Mouse (Mus musculus) monocyte, adult 2 months (primary cell): Measurements from ENCODE around the gene Hddc3.

Source experiments
- DNase-seq, 2 experiments: peaks; one replicate each; pipeline ENCODE4 v3.0.0; 2022; ENCODE audit warnings: low spot score in 2 of 2, low read depth in 1 of 2

Hddc3 gene

DNA sequence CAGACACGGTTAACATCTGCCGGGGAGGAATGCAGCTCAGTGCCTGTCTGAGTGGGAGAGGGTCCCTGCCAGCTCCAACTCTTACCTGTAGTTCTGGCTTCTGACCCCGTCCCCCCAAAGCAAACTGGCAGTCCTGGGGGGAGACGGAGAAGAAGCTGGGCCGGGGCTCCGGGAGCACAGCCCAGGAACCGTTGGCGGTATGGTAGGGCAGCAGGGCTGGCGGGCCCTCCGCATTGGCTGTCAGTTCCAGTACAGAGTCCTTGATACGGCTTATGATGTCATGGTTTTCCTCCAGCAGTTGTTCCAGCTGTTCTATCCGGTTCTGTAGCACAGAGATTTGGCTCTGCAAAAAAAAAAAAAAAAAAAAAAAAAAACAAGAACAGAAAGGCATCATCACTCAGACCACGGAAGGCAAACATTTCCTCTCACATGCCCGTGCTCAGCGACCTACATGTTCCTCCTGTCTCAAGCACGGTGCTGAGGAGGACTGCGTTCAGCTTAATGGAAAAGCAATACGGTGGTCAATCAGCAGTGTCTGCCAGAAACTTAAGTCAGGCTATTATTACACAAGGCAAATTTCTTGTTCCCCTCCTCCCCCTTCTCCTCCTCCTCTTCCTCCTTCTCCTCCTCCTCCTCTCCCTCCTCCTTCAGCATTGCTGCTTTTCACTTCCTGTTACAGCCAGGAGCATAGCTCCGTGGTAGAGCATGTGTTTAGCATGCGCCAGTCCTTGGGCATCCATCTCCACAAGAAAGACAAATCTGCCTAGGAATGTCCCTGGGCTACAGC lies 25.9 kb downstream of the Hddc3 start:
- no peak for DNase-seq

DNA sequence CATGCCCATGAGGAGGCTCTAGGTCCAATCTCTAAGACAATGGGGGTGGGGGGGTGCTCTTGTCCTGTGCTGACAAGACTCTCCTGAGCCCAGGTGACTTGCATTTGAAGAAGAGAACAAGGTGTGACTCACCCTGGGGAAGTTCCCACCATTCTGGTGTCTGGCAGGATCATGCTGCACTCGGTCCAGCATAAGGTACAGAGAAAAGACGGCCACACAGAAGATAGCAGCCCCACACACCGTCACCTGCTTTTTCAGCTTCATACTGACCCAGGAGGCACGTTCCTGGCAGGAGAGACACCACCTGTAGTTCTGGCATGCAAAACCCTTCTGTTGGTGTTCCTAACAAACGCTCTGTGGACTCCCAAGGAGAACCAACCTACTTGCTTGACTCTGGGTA lies 26.6 kb downstream of the Hddc3 start:
- no peak for DNase-seq

GRCm38 (mm10) chr7:80369967-80370431 lies 27.1 kb downstream of the Hddc3 start:
- DNase-seq = no peak

DNA sequence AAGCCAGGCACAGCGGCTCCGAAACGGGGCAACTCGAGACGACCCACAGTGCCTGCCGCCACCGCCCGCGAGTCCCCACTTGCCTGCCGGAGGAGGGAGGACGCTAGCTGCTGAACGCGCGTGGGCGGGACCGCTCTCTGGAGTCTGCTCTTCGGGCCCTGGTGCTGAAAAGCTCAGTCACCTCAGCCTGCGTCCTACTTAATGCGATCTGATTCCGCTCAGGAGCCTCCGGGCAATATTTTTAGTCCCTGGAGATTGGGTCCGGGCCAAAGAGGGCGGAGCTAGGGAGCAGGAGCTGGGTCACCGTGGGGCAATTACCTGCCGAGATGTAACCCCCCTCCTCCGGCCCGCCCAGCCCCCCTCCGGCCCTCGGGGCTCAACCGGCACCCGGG lies 27.7 kb downstream of the Hddc3 start:
- peak in 1 of 2 experiments; percentile 32 for DNase-seq

DNA sequence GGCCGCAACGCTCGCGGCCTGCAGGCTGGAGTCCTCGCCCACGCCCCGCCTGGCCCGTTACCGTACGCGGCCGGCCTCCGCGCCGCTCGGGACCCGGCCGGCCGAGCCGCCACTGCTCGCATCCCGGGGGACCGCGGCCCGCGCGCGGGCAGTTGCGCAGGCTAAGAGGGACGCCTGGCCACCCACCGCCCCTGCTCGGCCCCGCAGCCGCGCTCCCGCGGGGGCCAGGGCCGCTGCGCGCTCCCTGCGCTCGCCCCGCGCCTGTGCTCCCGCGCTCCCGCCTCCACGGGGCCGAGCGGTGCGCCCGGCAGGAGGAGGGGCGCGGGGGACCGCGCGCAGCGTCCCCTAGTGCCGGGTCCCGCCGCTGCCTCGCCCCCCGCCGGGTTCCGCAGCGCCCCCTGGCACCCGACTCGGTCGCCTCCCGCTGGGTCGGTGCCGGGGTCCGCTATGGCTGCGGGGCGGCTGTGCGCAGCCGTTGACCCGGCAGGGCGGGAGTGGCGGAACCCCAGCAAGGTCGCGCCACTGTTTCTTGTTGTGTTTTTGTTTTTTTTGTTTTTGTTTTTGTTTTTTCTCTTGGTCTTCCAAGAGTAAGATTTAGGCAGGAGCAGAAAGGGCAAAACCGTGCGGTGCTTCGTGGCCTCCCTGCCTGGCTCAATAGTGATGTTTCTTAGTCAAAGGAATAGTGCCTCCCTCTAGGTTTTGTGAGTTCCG lies 28.3 kb downstream of the Hddc3 start, which contains the start of gene Man2a2:
TSS of gene Man2a2 (minus strand) at position 335 of the 711 bp plus-strand sequence.
- peak in 1 of 2 experiments; percentile 35 for DNase-seq

- DNase-seq = no peak
These were observed 29.3 kb downstream of the Hddc3 start for GRCm38 (mm10) chr7:80372166-80372565.

DNA sequence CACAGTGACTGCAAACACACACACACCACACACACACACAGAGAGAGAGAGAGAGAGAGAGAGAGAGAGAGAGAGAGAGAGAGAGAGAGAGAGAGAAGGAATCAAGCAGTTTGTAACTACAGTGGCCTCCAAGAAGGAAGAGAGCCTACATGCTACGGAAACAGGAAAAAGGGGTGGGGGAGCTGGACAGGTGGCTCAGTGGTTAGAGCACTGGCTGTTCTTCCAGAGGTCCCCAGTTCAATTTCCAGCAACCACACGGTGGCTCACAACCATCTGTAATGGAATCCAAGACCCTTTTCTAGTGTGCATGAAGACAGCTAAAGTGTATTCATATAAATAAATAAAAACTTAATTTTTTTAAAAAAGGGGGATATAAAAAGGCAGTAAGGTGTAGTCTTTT lies 29.8 kb downstream of the Hddc3 start:
- DNase-seq = no peak

DNA sequence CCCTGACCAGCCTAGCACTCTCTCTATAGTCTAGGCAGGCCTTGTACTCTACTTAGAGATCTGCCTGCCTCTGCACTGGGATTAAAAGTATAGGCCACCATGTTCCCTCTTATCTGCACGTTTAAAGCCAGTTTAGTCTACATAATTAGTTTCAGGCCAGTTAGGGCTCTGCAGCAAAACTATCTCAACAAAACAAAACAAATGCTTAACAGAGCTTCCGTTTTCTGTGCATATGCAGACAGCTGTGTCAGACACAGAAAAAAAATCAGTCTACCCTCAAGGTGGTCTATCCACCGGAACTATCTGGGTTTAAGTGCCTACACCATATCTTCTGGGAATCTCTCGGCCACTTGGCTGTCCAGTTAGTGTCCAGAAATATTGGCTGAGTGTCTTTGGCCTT lies 30.4 kb downstream of the Hddc3 start:
- DNase-seq = no peak

DNA sequence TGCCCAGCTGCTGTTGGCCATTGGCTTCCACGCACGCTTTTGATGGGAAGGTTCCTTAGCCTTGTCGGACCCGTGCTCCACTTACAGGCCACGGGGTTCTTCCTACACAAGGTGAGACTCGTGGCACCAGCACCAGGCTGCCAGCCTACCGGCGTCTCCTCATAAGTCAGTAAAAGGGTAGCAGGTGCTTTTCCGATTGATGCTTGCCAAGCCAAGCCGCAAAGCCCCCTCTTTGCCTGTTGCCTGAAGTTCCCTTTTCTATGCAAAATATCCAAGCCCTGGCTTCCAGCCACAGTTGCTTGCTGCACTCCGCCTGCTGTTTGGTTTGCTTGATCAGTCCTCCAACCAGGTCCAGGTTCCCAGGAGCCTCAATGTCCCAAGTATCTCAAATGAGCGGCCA lies 30.9 kb downstream of the Hddc3 start:
- no peak for DNase-seq

- no peak for DNase-seq
These were observed 31.4 kb downstream of the Hddc3 start for GRCm38 (mm10) chr7:80374280-80374679.

DNA sequence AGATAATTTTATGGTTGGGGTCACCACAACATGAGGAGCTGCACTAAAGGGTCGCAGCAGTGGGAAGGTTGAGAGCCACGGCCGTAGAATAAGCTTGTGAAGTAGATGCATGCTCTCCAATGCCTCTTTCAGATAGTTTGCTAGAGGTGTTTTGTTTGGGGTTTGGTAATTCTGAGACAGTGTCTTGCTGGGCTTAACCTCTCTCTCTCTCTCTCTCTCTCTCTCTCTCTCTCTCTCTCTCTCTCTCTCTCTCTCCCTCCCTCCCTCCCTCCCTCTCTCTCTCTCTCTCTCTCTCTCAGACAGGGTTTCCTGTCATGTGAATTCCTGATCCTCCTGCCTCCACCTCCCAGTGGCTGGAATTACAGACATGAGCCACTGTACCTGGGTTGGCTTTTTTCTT lies 31.8 kb downstream of the Hddc3 start:
- DNase-seq = no peak

DNA sequence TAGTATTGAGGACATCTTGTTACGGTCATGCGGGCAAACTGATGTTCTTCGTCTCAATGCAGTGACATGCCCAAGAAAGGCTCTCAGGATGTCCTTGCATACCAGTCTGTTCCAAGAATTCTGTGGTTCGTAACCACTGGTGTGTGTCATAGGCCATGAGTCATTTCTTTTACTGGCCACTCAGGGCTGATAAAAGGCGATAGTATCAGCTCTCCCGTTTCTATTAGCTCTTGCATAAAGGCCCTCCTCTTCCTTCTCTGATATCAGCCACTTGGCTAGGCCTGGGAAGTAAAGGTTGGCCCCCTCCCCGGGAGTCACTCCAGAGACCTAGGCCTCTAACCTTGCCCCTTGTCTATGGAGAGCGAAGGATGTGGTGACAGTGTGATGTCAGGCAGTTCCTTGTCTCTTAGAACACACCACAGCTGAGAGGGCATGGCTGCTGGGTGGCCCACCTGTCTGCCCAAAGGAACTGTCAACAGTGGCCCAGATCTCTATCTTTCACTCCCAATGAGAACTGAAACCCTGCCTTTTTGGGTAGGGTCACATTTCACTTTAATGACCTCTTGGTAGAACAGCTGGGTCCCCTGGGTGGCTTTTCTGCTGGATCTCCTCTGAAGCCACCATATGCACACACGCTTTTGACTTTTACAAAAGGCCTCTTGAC lies 32.6 kb downstream of the Hddc3 start:
- no peak for DNase-seq

DNA sequence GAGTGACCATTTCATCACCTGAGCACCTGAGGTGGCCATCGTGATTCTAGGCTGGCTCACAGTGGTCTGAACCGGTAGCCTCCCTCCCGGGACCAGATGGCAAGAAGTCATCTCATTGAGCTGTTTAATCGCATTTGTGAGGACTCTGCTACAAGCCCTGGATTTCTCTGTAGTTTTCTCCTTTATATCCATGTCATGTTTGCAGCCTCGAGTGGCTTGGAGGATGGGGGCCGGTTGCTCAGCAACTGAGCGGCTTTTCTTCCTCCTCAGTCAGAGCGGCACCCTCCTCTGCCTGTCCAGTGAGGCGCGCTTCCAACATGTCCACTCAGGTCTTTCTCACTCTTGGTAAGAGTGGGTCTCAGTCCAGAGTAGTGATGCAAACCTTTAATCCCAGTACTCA lies 33.3 kb downstream of the Hddc3 start:
- DNase-seq = no peak

- DNase-seq = peak in 1 of 2 experiments; percentile 56
These were observed 34.6 kb downstream of the Hddc3 start for GRCm38 (mm10) chr7:80377471-80377870.

GRCm38 (mm10) chr7:80379531-80379930 lies 36.6 kb downstream of the Hddc3 start:
- DNase-seq = no peak

DNA sequence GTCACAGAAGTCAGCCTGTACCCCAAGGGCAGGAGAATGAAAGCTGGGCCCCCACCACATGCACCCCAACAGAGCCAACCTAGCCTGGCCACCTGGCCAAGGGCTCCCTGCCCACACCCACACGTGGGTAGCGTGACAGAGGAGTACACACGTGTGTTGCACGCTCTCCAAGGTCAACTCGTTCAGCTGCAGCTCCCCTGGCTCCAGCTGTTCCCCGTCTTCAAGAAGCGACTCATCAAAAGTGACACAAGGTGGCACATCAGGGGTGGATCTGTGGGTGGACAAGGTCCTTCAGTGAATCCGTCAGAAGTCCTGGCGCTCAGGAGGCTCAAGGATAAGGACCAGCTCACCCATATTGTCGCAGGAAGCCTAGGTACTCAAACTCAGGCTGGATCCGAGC lies 40.0 kb downstream of the Hddc3 start:
- DNase-seq = no peak

- peak; percentile 91 to 94 for DNase-seq
These were observed 43.5 kb downstream of the Hddc3 start for GRCm38 (mm10) chr7:80386235-80386930.

DNA sequence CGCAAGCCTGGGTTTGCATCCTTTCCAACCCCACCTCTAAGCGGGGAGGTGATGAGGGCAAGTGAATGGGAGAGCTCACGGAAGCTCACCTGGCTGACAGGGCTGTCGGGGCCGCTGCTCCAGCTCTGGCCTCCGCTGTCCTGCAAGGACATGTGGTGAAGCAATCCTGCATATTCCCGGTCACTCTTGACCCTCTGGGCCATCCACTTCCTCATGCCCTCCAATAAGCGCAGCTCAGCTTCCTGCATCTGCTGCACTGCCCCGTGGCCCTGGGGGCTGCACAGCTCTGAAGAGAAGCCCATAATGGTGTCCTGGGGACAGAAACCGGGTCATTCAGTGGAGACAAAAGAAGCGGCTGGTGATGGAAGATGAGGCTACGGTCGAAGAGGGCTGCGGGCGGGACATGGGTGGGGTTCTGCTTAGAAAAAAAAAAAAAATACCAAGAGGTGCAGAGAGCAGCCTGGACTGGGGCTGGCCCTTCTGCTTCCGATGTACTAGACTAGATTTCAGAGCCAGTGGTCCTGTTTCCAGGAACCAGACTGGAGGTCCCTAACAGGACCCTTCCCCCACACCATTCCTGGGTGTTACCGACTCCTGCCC lies 44.2 kb downstream of the Hddc3 start:
- no peak for DNase-seq

GRCm38 (mm10) chr7:80387633-80388543 lies 45.0 kb downstream of the Hddc3 start, which contains the start of gene Fes:
TSS of gene Fes (minus strand) at chr7:80387946.
- peak; percentile 82 to 88 for DNase-seq

- DNase-seq = no peak
These were observed 49.2 kb downstream of the Hddc3 start for GRCm38 (mm10) chr7:80392119-80392518.
